Mouse (Mus musculus) spleen, postnatal 36 days (tissue): ENCODE measurements around the gene Nab2.
"Not testable (repeated sequence)": the region's sequence is repeated elsewhere in the genome, so short reads cannot be mapped to it uniquely, and the experiment has no call there.

Experiments used
- DNase-seq, 2 experiments: peaks; one replicate each; pipeline ENCODE4 v3.0.0; 2022; ENCODE audit warnings: low spot score in 2 of 2, mixed read lengths in 1 of 2

Nab2 gene

GRCm38 (mm10) chr10:127674046-127674655, 5.8 kb upstream of the Nab2 start:
- no peak for DNase-seq

GRCm38 (mm10) chr10:127671276-127671675, 2.9 kb upstream of the Nab2 start:
- DNase-seq, result peak in 1 of 2 experiments; percentile 42

GRCm38 (mm10) chr10:127670185-127670584, 1.8 kb upstream of the Nab2 start:
- DNase-seq, result no peak

- DNase-seq, result no peak
Measured at GRCm38 (mm10) chr10:127669170-127669569, 802 bp upstream of the Nab2 start.

- DNase-seq, result peak; percentile 79 to 84
Measured at GRCm38 (mm10) chr10:127667269-127668092, 887 bp downstream of the Nab2 start.

GRCm38 (mm10) chr10:127666501-127667268, 1.7 kb downstream of the Nab2 start, which contains the start of gene Nemp1:
Gene Nemp1, plus strand, starts transcription at chr10:127666901.
- peak; percentile 83 to 85 for DNase-seq

- DNase-seq, result peak in 1 of 2 experiments; percentile 44
Measured at GRCm38 (mm10) chr10:127665366-127666181, 2.8 kb downstream of the Nab2 start.

GRCm38 (mm10) chr10:127664891-127665290, 3.5 kb downstream of the Nab2 start:
- no peak for DNase-seq

GRCm38 (mm10) chr10:127664166-127664565, 4.2 kb downstream of the Nab2 start:
- DNase-seq, result no peak

GRCm38 (mm10) chr10:127663590-127663989, 4.8 kb downstream of the Nab2 start:
- DNase-seq, result no peak

- DNase-seq, result peak; percentile 54
Measured at GRCm38 (mm10) chr10:127662666-127663253, 5.6 kb downstream of the Nab2 start.

- DNase-seq, result peak; percentile 68 to 74
Measured at GRCm38 (mm10) chr10:127661915-127662663, 6.3 kb downstream of the Nab2 start.

- DNase-seq, result no peak
Measured at GRCm38 (mm10) chr10:127661291-127661914, 7.0 kb downstream of the Nab2 start.

GRCm38 (mm10) chr10:127659551-127659950, 8.8 kb downstream of the Nab2 start:
- DNase-seq, result no peak

GRCm38 (mm10) chr10:127658076-127658475, 10.3 kb downstream of the Nab2 start:
- DNase-seq, result no peak

GRCm38 (mm10) chr10:127657617-127658016, 10.8 kb downstream of the Nab2 start:
- not testable (repeated sequence) for DNase-seq

- no peak for DNase-seq
Measured at GRCm38 (mm10) chr10:127654970-127655579, 13.3 kb downstream of the Nab2 start.

GRCm38 (mm10) chr10:127652906-127653638, 15.3 kb downstream of the Nab2 start:
- DNase-seq, result no peak

- DNase-seq, result no peak
Measured at GRCm38 (mm10) chr10:127645791-127646190, 22.6 kb downstream of the Nab2 start.
